Mouse (Mus musculus): ENCODE results near the gene Grb14. TPM values are rescaled to one million over a fixed set of nuclear protein-coding genes. Genes with fewer than 3 reads are reported as not detected.

Grb14 gene
- polyA plus RNA-seq, 1 experiment from 2014 or later: 4.0 TPM

DNA sequence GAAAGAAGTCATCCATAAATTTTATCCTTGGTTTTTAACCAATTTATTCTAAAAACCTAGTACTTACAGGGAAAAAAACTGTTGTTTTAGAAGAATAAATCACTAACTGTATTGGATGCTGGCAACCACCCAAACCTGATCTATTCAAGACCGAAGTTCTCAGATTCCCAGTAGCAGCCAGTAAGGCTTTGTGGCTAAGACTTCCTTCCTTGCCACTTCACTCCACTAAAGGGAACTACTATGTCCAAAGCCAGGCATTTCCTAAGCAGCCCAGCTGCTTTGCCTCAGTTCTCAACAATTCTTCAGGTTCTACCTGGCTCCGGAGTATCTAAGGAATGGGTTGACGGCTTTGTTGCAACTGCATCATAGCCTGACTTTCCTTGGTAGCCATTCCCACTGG, 14.7 kb downstream of the Grb14 start:
- WGBS: 95% methylated on average over 3 of the region's 3 CpGs
- Histone ChIP-seq H3K27me3 (ENCODE audit: low read depth, poor library complexity, severe bottlenecking) (no peaks in the 10 kb centered on the region), H3K9me3 (replicated peaks) (no peaks in the 10 kb centered on the region), H3K4me1 (no peaks in the 10 kb centered on the region), H3K4me3 (no peak overlapping the region), H3K27ac (no peak overlapping the region), H3K36me3 (no peaks in the 10 kb centered on the region)
- DNase-seq (ENCODE audit: low spot score): no peak

DNA sequence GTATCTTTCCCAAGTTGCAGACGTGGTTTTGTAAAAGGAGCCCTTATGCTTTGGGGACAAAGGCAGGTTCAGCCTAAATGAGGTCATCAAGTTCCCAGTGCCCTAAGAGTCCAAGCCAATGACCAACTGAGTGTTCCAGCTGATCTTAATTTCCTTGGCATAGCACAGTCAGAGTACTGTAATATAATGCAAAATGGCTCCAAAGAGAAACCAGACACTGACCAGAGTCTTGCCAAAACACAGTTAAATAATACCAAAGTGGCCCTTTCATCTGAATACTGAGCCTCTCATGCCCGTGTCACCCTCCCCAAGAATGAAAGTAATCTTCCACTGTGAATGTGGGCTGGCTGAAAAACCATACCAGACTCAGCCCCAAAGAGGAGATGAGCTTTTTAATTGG, 17.4 kb downstream of the Grb14 start:
- H3K27ac ChIP-seq: no peak overlapping the region
- no peaks in the 10 kb centered on the region for H3K9me3 ChIP-seq (replicated peaks)
- WGBS: 78% methylated on average over 2 of the region's 2 CpGs
- no peaks in the 10 kb centered on the region for H3K27me3 ChIP-seq (ENCODE audit: low read depth, poor library complexity, severe bottlenecking)
- no peaks in the 10 kb centered on the region for H3K4me1 ChIP-seq
- no peak for DNase-seq (ENCODE audit: low spot score)
- H3K36me3 ChIP-seq: no peaks in the 10 kb centered on the region
- no peak overlapping the region for H3K4me3 ChIP-seq

- Histone ChIP-seq H3K4me1 (0 out of 2 replicates have a peak, but pooled peaks cover 3% of the 10 kb centered on the region), H3K27me3 (ENCODE audit: low read depth, poor library complexity, severe bottlenecking) (no peaks in the 10 kb centered on the region), H3K9me3 (replicated peaks) (no peaks in the 10 kb centered on the region), H3K27ac (no peak overlapping the region), H3K4me3 (no peak overlapping the region), H3K36me3 (no peaks in the 10 kb centered on the region)
- no peak for DNase-seq (ENCODE audit: low spot score)
Measured at GRCm38 (mm10) chr2:65005044-65005443, 19.7 kb downstream of the Grb14 start.

- no peaks in the 10 kb centered on the region for H3K27me3 ChIP-seq (ENCODE audit: low read depth, poor library complexity, severe bottlenecking)
- DNase-seq (ENCODE audit: low spot score): no peak
- H3K27ac ChIP-seq: no peak overlapping the region
- H3K9me3 ChIP-seq (replicated peaks): no peaks in the 10 kb centered on the region
- H3K4me3 ChIP-seq: no peak overlapping the region
- H3K36me3 ChIP-seq: no peaks in the 10 kb centered on the region
- WGBS: 39% methylated on average over 2 of the region's 2 CpGs
- H3K4me1 ChIP-seq: 0 out of 2 replicates have a peak, but pooled peaks cover 3% of the 10 kb centered on the region
Measured at GRCm38 (mm10) chr2:65003433-65003832, 21.4 kb downstream of the Grb14 start.

- 86% methylated on average over 3 of the region's 3 CpGs for WGBS
- Histone ChIP-seq H3K36me3 (no peaks in the 10 kb centered on the region), H3K9me3 (replicated peaks) (no peaks in the 10 kb centered on the region), H3K4me1 (0 out of 2 replicates have a peak, but pooled peaks cover 3% of the 10 kb centered on the region), H3K27me3 (ENCODE audit: low read depth, poor library complexity, severe bottlenecking) (no peaks in the 10 kb centered on the region), H3K4me3 (no peak overlapping the region), H3K27ac (no peak overlapping the region)
- no peak for DNase-seq (ENCODE audit: low spot score)
Measured at GRCm38 (mm10) chr2:65002631-65003030, 22.2 kb downstream of the Grb14 start.

- WGBS: 92% methylated on average over 2 of the region's 2 CpGs
- H3K4me1 ChIP-seq: no peaks in the 10 kb centered on the region
Measured at GRCm38 (mm10) chr2:64995048-64995447, 29.7 kb downstream of the Grb14 start.

GRCm38 (mm10) chr2:64989426-64990187, 35.2 kb downstream of the Grb14 start:
- DNase-seq (ENCODE audit: low spot score): no peak
- Histone ChIP-seq H3K4me3 (no peak overlapping the region), H3K4me1 (no peaks in the 10 kb centered on the region), H3K27me3 (ENCODE audit: low read depth, poor library complexity, severe bottlenecking) (no peaks in the 10 kb centered on the region), H3K27ac (no peak overlapping the region), H3K36me3 (no peaks in the 10 kb centered on the region), H3K9me3 (replicated peaks) (no peaks in the 10 kb centered on the region)
- 93% methylated on average over 2 of the region's 2 CpGs for WGBS

More at GRCm38 (mm10) chr2:64995048-64995447, 29.7 kb downstream of the Grb14 start:
- no peak overlapping the region for H3K4me3 ChIP-seq
- H3K27me3 ChIP-seq (ENCODE audit: low read depth, poor library complexity, severe bottlenecking): no peaks in the 10 kb centered on the region
- no peak for DNase-seq (ENCODE audit: low spot score)
- H3K27ac ChIP-seq: no peak overlapping the region
- no peaks in the 10 kb centered on the region for H3K9me3 ChIP-seq (replicated peaks)
- H3K36me3 ChIP-seq: no peaks in the 10 kb centered on the region

GRCm38 (mm10) chr2:64987782-64988181, 37.0 kb downstream of the Grb14 start:
- H3K27ac ChIP-seq: no peak overlapping the region
- H3K4me1 ChIP-seq: no peaks in the 10 kb centered on the region
- no peaks in the 10 kb centered on the region for H3K36me3 ChIP-seq
- WGBS: 84% methylated on average over 3 of the region's 3 CpGs
- no peak overlapping the region for H3K4me3 ChIP-seq
- no peaks in the 10 kb centered on the region for H3K27me3 ChIP-seq (ENCODE audit: low read depth, poor library complexity, severe bottlenecking)
- no peaks in the 10 kb centered on the region for H3K9me3 ChIP-seq (replicated peaks)
- DNase-seq (ENCODE audit: low spot score): no peak

DNA sequence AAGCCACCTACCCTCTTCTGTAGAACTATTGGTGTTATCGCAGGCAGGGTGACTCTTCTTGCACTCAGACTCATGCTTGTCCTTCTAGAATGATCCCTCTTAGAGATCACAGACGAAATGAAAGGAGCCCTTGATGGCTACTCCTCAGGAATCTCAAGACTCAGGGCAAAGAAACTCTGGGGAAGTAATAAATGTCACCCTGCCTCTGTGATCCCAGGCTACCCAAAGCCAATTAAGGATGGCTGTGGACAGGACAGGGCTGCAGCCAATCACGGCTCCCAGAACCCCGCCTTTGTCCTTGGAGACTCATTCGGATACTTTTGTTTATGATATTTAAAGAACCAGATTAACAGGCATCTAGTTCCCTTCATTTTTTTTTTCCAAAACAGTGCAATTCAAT, 49.2 kb downstream of the Grb14 start:
- Histone ChIP-seq H3K4me1 (peaks cover 15% of the 10 kb centered on the region; the same call in 1 of the 2 replicates), H3K27me3 (ENCODE audit: low read depth, poor library complexity, severe bottlenecking) (no peaks in the 10 kb centered on the region), H3K36me3 (no peaks in the 10 kb centered on the region), H3K27ac (no peak overlapping the region), H3K9me3 (replicated peaks) (no peaks in the 10 kb centered on the region), H3K4me3 (no peak overlapping the region)
- WGBS: 50% methylated on average over 5 of the region's 5 CpGs
- no peak for DNase-seq (ENCODE audit: low spot score)

- WGBS: 74% methylated on average over 2 of the region's 2 CpGs
- no peaks in the 10 kb centered on the region for H3K36me3 ChIP-seq
- H3K4me3 ChIP-seq: no peak overlapping the region
- H3K9me3 ChIP-seq (replicated peaks): no peaks in the 10 kb centered on the region
- no peak overlapping the region for H3K27ac ChIP-seq
- no peaks in the 10 kb centered on the region for H3K27me3 ChIP-seq (ENCODE audit: low read depth, poor library complexity, severe bottlenecking)
- H3K4me1 ChIP-seq: peaks cover 15% of the 10 kb centered on the region; the same call in 1 of the 2 replicates
- DNase-seq (ENCODE audit: low spot score): no peak
Measured at GRCm38 (mm10) chr2:64974549-64974948, 50.2 kb downstream of the Grb14 start.

GRCm38 (mm10) chr2:64973819-64974441, 50.9 kb downstream of the Grb14 start:
- H3K9me3 ChIP-seq (replicated peaks): no peaks in the 10 kb centered on the region
- H3K36me3 ChIP-seq: no peaks in the 10 kb centered on the region
- DNase-seq (ENCODE audit: low spot score): no peak
- 62% methylated on average over 10 of the region's 10 CpGs for WGBS
- H3K4me3 ChIP-seq: no peak overlapping the region
- H3K4me1 ChIP-seq: peaks cover 15% of the 10 kb centered on the region; the same call in 1 of the 2 replicates
- H3K27me3 ChIP-seq (ENCODE audit: low read depth, poor library complexity, severe bottlenecking): no peaks in the 10 kb centered on the region
- no peak overlapping the region for H3K27ac ChIP-seq

- Histone ChIP-seq H3K4me1 (peaks cover 15% of the 10 kb centered on the region; the same call in 1 of the 2 replicates), H3K9me3 (replicated peaks) (no peaks in the 10 kb centered on the region), H3K27me3 (ENCODE audit: low read depth, poor library complexity, severe bottlenecking) (no peaks in the 10 kb centered on the region), H3K27ac (no peak overlapping the region), H3K36me3 (no peaks in the 10 kb centered on the region), H3K4me3 (no peak overlapping the region)
- 73% methylated on average over 1 of the region's 1 CpGs for WGBS
- no peak for DNase-seq (ENCODE audit: low spot score)
Measured at GRCm38 (mm10) chr2:64973125-64973524, 51.7 kb downstream of the Grb14 start.

- Histone ChIP-seq H3K4me1 (peaks cover 15% of the 10 kb centered on the region; the same call in 1 of the 2 replicates), H3K27me3 (ENCODE audit: low read depth, poor library complexity, severe bottlenecking) (no peaks in the 10 kb centered on the region), H3K36me3 (no peaks in the 10 kb centered on the region), H3K9me3 (replicated peaks) (no peaks in the 10 kb centered on the region), H3K27ac (no peak overlapping the region), H3K4me3 (no peak overlapping the region)
- 72% methylated on average over 5 of the region's 5 CpGs for WGBS
- DNase-seq (ENCODE audit: low spot score): no peak
Measured at GRCm38 (mm10) chr2:64971828-64972227, 53.0 kb downstream of the Grb14 start.

All from limb, embryonic 10.5 days (tissue).